Mouse (Mus musculus): Measurements from ENCODE around the gene Zfp36l1.

DNA sequence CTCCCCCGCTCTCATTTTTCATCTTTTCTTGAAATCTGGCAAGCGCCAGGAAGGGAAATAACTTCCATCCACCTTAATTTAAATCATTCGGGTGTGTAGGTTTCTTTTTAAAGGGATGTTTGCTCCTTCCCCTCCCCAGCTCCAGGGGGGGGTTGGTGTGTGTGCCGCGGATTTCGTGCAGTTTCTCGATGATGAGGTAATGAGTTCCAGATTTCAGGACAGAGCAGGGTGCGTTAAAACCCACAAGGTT lies 2.0 kb upstream of the Zfp36l1 start:
- no peak for TF ChIP-seq MYOD1 (IDR thresholded peaks at IDR 0.05; ENCODE audit: control insufficient read depth, insufficient read length, low read depth)
- TF ChIP-seq MAX (IDR thresholded peaks at IDR 0.05) = no peak
- no peak for TF ChIP-seq CTCF (IDR thresholded peaks at IDR 0.05; ENCODE audit: control insufficient read depth, insufficient read depth, insufficient read length)
- no peak for TF ChIP-seq USF1 (IDR thresholded peaks at IDR 0.05; ENCODE audit: low read depth)
- TF ChIP-seq MYOG (IDR thresholded peaks at IDR 0.05; ENCODE audit: control insufficient read depth, extremely low read depth, insufficient read length) = no peak
- TF ChIP-seq FOSL1 (IDR thresholded peaks at IDR 0.05; ENCODE audit: insufficient read depth, low read length, poor library complexity, severe bottlenecking) = no peak
